Mouse (Mus musculus) retina, postnatal 1 day (tissue): ENCODE results near the gene Ppt2.

Source experiments
- DNase-seq: peaks from one replicate; pipeline ENCODE4 v3.0.0-alpha.2; 2012

Ppt2 gene

DNA sequence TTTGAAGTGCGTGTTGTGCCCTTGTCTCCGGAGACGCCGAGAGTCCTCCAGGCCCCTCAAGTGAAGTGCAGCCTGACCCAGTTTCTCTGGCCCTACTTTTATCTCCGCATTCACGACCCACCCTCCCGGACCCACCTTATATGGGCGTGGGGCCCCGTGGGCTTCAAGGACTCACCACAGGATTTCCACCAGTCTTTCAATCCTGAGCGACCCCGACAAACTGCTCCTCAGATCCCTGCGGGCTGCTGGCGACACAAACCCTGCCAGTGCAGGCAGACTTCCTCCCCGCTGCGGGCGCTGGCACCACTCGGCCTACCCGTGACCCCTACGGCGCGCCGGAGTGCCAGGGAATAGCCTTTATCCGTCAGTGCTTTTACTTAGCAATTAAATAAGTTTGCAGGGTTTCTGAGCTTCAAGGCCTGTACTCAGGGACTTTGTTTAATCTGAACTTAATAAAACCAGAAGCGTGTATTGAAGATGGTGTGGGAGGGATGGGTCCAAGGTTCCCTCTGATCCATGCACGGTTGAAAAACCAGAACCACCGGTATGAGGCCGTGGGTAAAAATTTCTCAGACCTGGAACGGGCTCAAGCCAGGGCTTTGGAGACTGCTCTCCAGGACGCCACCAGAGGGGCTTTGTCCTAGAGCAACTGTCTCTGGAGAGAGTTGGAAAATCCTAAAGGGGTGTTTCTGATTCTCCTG lies at the start of gene Ppt2:
TSS of gene Ppt2 (minus strand) at position 568 of the 701 bp plus-strand sequence.
- DNase-seq = no peak

DNA sequence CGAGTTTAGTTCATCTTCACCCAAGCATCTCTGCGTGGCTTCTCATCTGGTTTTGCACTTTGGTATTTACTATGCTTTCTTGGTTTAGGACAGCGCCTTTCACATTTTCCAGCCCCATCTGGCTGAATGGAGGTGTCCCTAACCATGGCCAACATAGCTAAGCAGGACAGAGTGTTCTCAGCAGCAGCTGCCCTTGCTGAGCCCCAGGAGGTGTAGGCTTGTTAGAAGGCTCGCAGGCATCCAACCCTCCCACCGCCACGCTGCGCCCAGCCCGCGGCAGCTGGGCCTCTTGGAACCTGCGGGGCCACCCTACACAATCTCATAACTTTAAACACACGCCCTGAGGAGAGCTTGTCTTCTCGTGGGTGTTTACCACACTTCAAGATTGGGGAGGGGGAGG lies 48.4 kb upstream of the Ppt2 start:
- no peak for DNase-seq

DNA sequence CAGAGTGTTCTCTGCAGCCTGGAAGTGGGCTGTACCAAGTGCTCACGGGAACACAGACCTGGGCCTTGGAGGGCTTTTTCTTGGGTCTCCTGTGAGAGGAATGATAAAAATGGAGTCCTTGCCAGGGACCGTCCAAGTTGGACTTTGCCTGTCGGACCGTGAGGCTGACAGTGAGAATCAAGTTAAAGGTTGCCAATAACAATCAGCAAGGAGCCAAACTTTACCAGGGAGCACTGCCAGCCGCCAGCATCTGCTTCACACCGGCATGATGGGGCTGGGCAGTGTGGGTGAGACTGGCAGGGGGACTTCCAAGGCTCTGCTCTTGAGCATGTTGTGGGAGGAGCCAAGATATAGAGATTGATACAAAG lies 47.8 kb upstream of the Ppt2 start:
- no peak for DNase-seq

DNA sequence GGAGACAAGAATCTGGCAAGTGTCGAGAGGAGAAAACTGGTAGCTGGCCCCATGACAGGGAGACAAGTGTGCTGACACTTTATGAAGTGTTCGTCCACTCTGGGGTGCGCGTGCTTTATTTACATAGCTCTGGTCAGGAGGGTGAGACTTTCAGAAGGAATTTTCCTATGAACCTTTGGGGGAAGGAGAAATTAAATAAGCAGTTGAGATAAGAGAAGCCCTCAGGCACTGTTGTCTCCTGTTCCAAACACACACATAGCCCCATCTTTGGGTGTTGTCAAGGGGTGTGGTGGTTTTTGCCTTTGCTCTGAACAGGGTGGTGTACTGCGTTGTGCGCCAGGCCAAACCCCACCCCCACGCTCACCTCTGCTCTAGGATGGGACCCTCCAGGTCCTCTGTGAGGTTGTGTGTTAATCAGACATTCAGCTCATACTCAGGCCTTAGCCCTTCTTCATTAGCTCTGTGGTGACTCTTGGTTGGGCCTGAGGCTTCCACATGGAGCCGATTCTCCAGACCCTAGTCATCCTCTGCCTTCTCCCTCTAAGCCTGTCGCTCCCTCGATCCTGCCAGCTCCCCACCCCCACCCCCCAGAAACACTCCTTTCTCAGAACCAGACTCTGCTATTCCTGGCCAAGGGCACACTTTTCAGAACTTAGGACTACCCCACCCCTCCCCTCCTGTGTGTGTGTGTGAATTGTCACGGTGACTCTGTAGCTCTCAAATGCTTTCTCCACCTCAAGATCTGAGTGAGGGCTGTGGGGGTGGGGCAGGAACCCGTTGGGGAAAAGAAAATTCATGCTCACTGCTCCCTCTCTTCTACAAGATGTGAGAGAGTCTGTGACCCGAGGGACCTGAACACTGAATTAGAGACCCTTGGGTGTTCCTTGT lies 47.1 kb upstream of the Ppt2 start:
- DNase-seq = no peak

DNA sequence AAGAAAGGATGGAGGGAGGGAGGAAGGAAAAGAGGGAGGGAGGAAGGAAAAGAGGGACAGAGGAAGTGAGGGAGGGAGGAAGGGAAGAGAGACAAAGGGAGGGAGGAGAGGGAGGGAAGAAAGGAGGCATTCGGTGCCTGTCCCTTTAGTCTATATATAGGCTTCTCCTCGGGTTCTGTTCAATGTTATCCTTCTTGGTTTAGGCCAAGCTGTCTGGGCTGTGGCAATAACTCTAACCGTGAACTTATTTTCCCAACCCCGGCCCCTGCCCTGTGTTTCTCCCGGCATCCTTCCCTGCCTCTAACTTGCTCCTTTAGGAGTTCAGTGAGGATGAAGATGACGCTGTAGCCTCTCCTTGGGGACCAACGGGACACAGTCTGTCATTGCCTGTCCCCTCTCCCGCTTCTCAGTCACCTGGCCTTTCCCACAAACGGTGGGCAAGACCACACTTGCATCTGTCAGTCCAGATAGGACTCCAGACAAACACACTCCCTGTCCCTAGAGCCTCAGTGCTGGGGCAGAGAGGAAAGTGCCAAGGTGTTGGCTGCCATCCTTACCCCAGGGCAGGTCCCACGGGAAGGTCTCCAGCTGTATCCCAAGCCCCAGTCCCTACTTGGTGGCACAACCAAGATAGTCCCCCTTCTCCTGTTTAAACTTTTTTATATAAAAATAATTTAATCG lies 46.4 kb upstream of the Ppt2 start:
- no peak for DNase-seq

DNA sequence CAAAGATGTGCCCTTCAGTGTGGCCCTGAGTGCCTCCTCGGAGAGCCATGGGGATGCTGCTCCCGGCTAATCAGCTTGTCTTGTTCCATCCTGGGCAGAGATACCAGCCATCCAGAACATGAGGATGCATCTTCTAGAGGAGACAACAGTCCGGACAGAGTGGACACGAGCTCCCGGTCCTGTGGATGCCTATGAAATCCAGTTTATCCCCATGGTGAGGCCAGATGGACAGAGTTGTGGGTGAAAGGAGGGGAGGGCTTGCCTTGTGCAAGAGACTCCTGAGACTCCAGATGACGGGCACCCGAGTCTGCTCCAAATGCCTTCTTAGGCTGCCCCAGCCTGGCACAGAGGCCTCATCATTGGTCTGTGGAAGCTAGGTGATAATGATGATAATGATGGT lies 44.8 kb upstream of the Ppt2 start:
- DNase-seq = no peak

DNA sequence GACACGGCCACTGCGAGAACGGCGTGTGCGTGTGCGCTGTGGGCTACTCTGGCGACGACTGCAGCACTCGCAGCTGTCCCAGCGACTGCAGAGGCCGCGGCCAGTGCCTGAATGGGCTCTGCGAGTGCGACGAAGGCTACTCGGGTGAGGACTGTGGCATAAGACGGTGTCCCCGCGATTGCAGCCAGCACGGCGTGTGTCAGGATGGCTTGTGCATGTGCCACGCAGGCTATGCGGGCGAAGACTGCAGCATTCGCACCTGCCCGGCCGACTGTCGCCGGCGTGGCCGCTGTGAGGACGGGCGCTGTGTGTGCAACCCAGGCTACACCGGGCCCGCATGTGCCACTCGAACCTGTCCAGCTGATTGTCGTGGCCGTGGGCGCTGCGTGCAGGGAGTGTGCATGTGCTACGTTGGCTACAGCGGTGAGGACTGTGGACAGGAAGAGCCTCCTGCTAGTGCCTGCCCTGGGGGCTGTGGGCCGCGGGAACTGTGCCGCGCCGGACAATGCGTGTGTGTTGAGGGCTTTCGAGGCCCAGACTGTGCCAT lies 44.0 kb upstream of the Ppt2 start:
- DNase-seq = peak; percentile 19

DNA sequence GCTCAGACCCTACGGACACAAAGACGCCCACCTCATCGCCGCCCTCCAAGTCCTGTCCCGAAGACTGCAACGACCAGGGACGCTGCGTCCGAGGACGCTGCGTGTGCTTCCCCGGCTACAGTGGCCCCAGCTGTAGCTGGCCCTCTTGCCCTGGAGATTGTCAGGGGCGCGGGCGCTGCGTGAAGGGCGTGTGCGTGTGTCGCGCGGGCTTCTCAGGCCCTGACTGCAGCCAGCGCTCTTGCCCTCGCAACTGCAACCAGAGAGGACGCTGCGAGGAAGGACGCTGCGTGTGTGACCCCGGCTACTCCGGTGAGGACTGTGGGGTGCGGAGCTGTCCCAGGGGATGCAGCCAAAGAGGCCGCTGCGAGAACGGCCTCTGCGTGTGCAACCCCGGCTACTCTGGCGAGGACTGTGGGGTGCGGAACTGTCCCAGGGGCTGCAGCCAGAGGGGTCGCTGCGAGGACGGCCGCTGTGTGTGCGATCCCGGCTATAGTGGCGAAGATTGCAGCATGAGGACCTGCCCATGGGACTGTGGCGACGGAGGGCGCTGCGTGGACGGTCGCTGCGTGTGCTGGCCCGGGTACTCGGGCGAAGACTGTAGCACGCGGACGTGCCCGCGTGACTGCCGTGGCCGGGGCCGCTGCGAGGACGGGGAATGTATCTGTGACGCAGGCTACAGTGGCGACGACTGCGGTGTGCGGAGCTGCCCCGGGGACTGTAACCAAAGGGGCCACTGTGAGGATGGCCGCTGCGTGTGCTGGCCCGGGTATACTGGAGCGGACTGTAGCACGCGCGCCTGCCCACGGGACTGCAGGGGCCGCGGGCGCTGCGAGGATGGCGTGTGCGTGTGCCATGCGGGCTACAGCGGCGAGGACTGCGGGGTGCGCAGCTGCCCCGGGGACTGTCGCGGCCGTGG lies 43.1 kb upstream of the Ppt2 start:
- DNase-seq = peak; percentile 45

DNA sequence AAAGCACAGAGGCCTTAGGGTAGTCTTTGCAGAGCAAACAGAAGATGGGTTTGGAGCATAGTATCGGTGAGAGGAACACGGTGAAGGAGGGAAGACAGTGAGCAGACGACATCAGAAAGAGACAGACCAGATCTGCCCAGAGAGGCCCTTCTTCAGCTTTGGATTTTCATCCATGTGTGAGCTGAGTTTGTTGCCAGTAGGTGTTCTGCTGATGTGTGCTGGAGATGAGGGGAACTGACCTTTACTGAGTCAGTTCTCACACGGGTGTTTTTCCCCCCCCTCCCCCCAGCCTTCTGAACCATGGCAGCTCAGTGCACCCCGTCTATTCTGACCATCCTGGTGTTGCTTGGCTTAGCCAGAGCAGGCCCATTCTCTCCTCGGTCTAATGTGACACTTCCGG lies 41.9 kb upstream of the Ppt2 start, which contains the start of gene Tnxb:
TSS of gene Tnxb (plus strand) at position 301 of the 400 bp plus-strand sequence.
- DNase-seq = no peak

DNA sequence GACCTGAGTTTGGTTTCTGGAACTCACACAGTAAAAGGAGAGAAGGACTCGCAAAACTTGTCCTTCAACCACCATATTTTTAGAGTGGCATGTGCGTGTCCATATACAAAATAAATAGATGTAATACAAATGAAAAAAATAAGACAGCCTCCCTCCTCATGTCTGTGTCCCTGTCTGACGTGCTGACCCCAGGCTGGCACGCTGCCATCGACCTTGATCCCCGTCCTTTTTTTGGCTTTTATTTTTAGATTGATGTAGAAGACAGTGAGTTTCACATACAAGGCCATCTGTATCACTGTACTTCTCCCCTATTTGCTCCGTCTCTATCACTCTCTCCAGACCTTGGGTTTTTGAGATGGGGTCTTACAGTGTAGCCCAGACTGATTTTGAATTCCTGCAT lies 36.2 kb upstream of the Ppt2 start:
- no peak for DNase-seq

DNA sequence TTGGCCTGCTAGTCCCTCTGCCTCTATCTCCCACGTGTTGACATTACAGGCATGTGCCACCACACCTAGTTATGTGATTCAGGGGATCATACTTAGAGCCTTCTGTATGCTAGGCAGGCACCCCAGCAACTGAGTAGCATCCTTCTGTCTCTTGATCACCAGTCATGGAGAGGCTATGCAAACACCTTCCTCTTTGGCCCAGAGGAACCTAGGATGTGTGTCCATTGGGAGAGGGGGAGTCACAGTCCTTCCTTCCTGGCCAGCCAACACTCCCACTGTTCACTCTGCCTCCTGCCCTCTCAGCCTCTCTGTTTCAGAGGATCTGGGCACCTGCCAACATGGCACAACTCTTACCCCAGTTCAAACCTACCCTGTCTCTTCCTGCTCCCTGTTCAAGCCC lies 35.2 kb upstream of the Ppt2 start:
- no peak for DNase-seq

DNA sequence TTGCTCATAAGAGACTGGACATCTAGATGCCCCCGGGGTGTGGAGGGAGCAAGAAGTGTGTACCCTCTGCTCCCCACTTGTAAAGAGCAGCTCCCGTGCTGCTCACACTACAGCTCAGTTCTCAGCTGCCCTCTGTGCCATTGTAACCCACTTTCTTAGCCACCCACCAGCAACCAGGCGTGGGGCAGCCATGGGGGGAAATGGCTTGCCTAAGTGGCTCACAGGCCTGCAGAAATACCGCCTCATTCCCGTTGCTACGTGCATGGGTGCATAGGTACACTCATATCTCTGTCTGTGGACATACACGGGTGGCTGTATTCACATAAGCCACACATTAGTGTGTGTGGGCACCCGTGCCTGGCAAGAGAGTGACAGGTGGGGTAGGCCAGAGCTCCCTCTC lies 34.7 kb upstream of the Ppt2 start:
- DNase-seq = no peak

DNA sequence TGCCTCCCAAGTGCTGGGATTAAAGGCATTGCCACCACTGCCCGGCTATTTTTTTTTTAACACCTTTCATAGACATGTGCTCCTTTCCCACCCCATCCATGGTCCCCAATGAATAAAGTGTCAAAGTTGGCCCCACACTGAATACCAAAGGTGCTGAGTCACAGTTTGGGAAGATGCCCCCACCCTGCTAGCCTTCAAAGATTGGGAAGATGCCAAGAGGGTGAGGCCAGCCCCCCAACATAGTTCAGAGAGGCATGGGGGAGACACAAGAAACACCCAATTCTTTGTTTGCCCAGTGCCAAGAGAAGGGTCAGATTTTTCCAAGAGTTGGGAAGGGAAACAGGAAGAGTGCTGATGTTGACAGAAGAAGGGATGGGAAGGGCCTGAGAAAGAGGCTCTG lies 34.2 kb upstream of the Ppt2 start:
- no peak for DNase-seq

DNA sequence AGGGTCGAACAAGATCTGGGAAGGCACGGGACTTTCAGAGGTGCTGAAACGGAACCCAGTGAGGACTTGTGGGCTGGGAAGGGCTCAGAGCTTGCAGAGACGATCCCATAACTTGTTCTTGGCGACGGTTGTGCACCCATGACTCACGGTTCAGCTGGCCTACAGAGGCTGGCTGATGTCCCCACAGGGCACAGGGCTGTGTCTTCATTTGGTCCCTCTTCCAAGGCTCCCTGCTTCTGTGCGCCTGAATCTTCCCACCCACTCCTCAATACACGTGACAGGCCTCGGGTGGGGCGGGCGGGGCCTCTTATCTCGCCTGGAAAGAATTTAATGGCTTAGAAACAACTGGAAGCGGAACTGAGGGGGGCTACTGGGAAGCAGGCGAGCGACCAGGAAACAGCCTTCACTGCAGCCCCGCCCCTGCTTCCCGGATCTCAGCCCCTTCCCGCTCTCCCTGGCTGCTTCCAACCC lies 32.8 kb upstream of the Ppt2 start:
- peak; percentile 32 for DNase-seq

DNA sequence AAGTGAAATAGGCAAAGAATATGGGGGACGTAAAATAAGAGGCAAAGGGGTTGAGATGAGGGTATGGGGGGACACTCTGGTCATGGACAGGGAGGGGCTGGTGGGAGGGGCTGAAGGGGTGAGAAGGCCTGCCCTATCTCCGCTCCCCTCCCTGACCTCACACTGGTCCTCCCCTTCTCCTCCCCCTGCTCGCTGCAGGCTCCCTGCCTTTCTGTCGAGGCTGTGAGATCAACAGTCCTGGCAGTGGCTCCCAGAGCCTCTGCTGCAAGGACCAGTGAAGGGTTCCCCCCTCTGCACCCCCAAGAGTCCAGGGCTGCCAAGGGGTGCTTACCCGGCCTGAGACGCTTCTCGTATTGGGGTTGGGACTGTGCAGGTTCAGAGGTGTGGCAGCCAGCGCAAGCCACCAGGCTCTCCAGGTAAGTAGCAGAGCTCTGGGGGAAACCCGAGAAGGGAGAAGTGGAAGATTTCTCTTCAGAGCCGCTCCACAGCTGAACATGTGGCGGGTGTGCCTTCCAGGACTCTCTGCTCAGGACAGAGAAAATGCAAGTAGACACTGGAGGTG lies 32.0 kb upstream of the Ppt2 start:
- no peak for DNase-seq

DNA sequence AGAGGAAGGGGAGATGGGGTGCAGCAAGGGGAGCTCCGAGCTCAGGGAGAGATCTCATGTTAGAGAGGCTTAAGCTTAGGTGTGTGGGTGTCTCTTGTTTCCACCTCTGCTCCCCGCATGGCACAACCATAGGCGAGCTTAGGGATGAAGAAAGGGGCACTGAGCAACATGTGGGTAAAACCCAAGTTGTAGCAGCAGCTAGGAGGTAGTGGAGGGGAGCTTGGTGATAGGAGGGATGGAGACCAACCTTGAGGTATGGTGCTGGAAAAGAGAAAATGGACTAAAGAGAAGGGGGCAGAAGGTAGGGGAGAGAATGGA lies 31.5 kb upstream of the Ppt2 start:
- DNase-seq = no peak

DNA sequence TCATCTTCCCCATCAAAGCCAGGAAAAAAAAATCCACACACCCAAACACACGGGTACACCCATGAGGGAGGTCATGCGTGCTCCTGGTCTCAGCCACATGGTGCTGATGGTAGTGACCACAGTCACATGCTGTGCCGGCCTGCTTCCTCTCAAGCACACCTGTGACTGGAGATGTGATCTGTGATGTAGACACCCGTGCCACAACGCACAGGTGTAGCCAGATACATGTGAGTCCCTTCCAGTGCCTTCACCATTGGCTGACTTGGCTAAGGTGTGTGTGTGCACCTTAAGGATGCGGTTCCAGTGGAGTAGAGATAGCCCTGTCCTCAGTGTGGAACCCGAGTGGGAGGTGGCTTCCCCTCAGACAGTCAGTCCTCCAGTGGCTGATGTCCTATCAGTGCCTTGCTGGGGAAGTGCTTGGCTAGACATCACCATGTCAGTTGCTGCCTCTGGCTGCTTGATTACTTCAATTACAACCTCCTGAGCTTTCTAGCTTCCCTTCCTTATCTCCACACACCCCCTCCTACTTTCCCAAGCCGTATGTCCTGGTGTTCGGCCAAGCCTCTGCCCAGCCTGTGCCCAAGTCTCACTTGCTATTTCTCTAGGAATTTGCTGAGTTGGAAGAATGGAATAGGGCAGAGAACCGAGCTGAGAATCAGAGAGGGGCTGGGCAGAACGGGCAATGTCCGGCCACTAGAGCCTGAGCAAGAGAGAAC lies 31.0 kb upstream of the Ppt2 start:
- DNase-seq = no peak

DNA sequence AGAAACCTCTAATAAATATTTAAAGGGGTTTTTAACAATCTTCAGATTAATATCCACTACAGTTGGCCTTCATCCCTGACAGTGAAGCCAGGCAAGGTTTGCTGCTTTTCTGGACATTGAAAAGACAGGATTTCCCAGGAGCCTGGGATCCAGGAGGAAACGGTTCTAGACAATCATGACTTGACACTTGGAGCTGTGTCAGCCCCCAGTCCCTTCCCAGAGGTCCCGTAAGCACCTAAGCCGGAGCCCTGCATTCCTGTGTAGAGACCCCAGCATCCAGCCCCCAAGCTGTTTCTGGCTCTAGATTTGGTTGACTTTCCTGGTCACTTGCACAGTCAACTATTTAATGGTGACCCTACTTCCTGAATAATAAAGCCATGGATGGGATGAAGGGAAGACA lies 30.3 kb upstream of the Ppt2 start:
- DNase-seq = no peak

DNA sequence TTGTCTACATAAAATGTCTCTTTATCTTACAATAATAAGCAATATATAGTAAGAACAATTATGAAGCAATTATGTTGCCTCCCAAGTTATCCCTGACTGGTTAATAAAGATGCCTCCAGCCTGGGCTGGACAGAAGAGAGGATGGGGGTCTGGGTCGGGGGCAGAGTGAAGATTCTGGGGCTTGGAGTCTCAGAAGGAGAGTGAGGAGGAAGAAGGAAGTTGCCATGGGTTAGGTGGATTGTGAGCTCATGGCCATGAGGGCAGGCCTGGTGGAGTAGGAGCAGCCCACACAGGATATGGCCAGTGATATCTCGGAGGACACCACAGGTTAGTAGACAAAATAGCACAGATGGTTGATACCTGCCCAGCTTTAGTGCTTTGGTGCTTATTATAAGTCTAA lies 29.8 kb upstream of the Ppt2 start:
- DNase-seq = no peak

DNA sequence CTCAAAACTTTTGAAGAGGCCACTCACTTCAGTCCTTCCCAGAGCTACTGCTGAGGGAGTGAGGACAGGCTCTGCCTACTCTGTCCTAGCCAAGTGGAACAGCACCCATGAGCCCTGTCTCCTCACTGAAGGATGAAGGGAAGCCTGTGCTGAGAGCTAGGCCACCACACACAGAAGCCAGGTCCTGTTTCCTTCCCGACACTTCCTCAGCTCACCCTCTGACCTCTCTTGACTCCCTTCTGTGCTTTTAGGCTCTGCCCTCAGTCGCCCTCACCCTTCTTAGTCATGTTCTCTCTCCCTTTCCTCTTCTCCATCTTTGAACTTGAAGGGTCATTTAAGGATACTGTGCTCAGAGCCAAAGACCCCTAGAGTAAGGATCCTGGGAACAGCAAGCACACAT lies 29.0 kb upstream of the Ppt2 start:
- no peak for DNase-seq

DNA sequence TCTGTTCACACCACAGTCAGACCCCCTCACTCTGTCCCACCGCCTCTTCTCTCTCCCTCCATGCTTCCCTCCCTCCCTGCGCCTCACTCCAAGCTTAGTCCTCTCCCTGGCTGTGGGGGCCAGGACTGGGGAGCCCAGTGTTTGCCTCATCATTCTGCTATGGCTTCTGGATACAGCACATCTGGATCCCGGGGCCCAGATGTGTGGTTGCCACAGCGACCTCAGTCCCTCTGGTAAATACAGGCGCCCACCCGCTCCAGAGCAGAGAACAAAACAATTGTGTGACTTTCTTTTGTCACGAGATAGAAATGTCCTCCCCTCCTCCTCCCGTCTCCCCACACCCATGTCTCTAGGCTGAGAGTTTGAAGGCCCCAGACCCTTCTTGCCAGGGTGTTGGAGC lies 28.4 kb upstream of the Ppt2 start:
- DNase-seq = no peak
